Mouse (Mus musculus): ENCODE results near the gene Ppl. TPM values are rescaled to one million over a fixed set of nuclear protein-coding genes. Genes with fewer than 3 reads are reported as not detected.

Ppl gene
- polyA plus RNA-seq, 1 experiment: 0.02 TPM

GRCm38 (mm10) chr16:5086179-5086578 is 46.0 kb downstream of the Ppl start:
- H3K79me2 ChIP-seq (ENCODE audit: control insufficient read depth, insufficient read depth): no peaks in the 10 kb centered on the region
- no peak overlapping the region for H3ac ChIP-seq (ENCODE audit: control insufficient read depth, insufficient read length)
- TF ChIP-seq MYOG (IDR thresholded peaks at IDR 0.05; ENCODE audit: control insufficient read depth in 1 of 3, insufficient read depth in 1 of 3, insufficient read length in 2 of 3, low read depth in 2 of 3): no peak
- H3K4me2 ChIP-seq (ENCODE audit: low read depth): no peak overlapping the region
- H3K27me3 ChIP-seq (ENCODE audit: control insufficient read depth, insufficient read depth, insufficient read length): no peaks in the 10 kb centered on the region
- H3K36me3 ChIP-seq (ENCODE audit: control insufficient read depth, insufficient read depth): peaks cover 28% of the 10 kb centered on the region
- H3K4me3 ChIP-seq: no peak overlapping the region

GRCm38 (mm10) chr16:5085196-5085595 is 47.0 kb downstream of the Ppl start:
- no peak overlapping the region for H3K4me3 ChIP-seq
- TF ChIP-seq CEBPB (IDR thresholded peaks at IDR 0.05; ENCODE audit: insufficient read depth, poor library complexity, severe bottlenecking): no peak
- no peak for TF ChIP-seq MYOG (IDR thresholded peaks at IDR 0.05; ENCODE audit: control insufficient read depth in 1 of 3, insufficient read depth in 1 of 3, insufficient read length in 2 of 3, low read depth in 2 of 3)
- no peak for TF ChIP-seq SRF (IDR thresholded peaks at IDR 0.05; ENCODE audit: control insufficient read depth, insufficient read length, low read depth)
- no peak for TF ChIP-seq TCF12 (IDR thresholded peaks at IDR 0.05; ENCODE audit: insufficient read depth, poor library complexity, severe bottlenecking)
- TF ChIP-seq POLR2A (IDR thresholded peaks at IDR 0.05; ENCODE audit: insufficient read length, low read depth): no peak
- no peak for TF ChIP-seq USF1 (IDR thresholded peaks at IDR 0.05; ENCODE audit: low read depth)
- TF ChIP-seq POLR2AphosphoS2 (IDR thresholded peaks at IDR 0.05; ENCODE audit: insufficient read length, low read depth): no peak
- no peak overlapping the region for H3ac ChIP-seq (ENCODE audit: control insufficient read depth, insufficient read length)
- H3K79me2 ChIP-seq (ENCODE audit: control insufficient read depth, insufficient read depth): no peaks in the 10 kb centered on the region
- no peaks in the 10 kb centered on the region for H3K27me3 ChIP-seq (ENCODE audit: control insufficient read depth, insufficient read depth, insufficient read length)
- H3K4me2 ChIP-seq (ENCODE audit: low read depth): no peak overlapping the region
- H3K36me3 ChIP-seq (ENCODE audit: control insufficient read depth, insufficient read depth): peaks cover 28% of the 10 kb centered on the region

GRCm38 (mm10) chr16:5074341-5074740 is 57.9 kb downstream of the Ppl start:
- no peaks in the 10 kb centered on the region for H3K79me2 ChIP-seq (ENCODE audit: control insufficient read depth, insufficient read depth)
- peaks cover 51% of the 10 kb centered on the region for H3K36me3 ChIP-seq (ENCODE audit: control insufficient read depth, insufficient read depth)
- no peak overlapping the region for H3ac ChIP-seq (ENCODE audit: control insufficient read depth, insufficient read length)
- H3K4me3 ChIP-seq: no peak overlapping the region
- H3K27me3 ChIP-seq (ENCODE audit: control insufficient read depth, insufficient read depth, insufficient read length): no peaks in the 10 kb centered on the region
- no peak for TF ChIP-seq MYOD1 (IDR thresholded peaks at IDR 0.05; ENCODE audit: control insufficient read depth in 1 of 3, insufficient read length in 2 of 3, low read depth in 2 of 3)
- TF ChIP-seq USF1 (IDR thresholded peaks at IDR 0.05; ENCODE audit: low read depth): no peak
- H3K4me2 ChIP-seq (ENCODE audit: low read depth): no peak overlapping the region

GRCm38 (mm10) chr16:5071974-5072373 is 60.2 kb downstream of the Ppl start:
- Histone ChIP-seq H3K27me3 (ENCODE audit: control insufficient read depth, insufficient read depth, insufficient read length) (no peaks in the 10 kb centered on the region), H3ac (ENCODE audit: control insufficient read depth, insufficient read length) (no peak overlapping the region), H3K36me3 (ENCODE audit: control insufficient read depth, insufficient read depth) (peaks cover 60% of the 10 kb centered on the region), H3K4me2 (ENCODE audit: low read depth) (no peak overlapping the region), H3K79me2 (ENCODE audit: control insufficient read depth, insufficient read depth) (no peaks in the 10 kb centered on the region), H3K4me3 (no peak overlapping the region)
- no peak for TF ChIP-seq POLR2A (IDR thresholded peaks at IDR 0.05; ENCODE audit: insufficient read length, low read depth)
- no peak for TF ChIP-seq SRF (IDR thresholded peaks at IDR 0.05; ENCODE audit: control insufficient read depth, insufficient read length, low read depth)
- no peak for TF ChIP-seq TCF3 (IDR thresholded peaks at IDR 0.05; ENCODE audit: insufficient read length, low read depth)
- TF ChIP-seq CEBPB (IDR thresholded peaks at IDR 0.05; ENCODE audit: insufficient read depth, poor library complexity, severe bottlenecking): no peak
- TF ChIP-seq POLR2AphosphoS2 (IDR thresholded peaks at IDR 0.05; ENCODE audit: insufficient read length, low read depth): no peak
- TF ChIP-seq TCF12 (IDR thresholded peaks at IDR 0.05; ENCODE audit: insufficient read depth, poor library complexity, severe bottlenecking): no peak
- no peak for TF ChIP-seq MYOG (IDR thresholded peaks at IDR 0.05; ENCODE audit: control insufficient read depth in 1 of 3, insufficient read depth in 1 of 3, insufficient read length in 2 of 3, low read depth in 2 of 3)
- no peak for TF ChIP-seq REST (IDR thresholded peaks at IDR 0.05; ENCODE audit: insufficient read depth, insufficient read length)
- no peak for TF ChIP-seq MAX (IDR thresholded peaks at IDR 0.05; ENCODE audit: low read depth)
- no peak for TF ChIP-seq E2F4 (IDR thresholded peaks at IDR 0.05; ENCODE audit: insufficient read depth)
- TF ChIP-seq MYOD1 (IDR thresholded peaks at IDR 0.05; ENCODE audit: control insufficient read depth in 1 of 3, insufficient read length in 2 of 3, low read depth in 2 of 3): no peak
- TF ChIP-seq USF1 (IDR thresholded peaks at IDR 0.05; ENCODE audit: low read depth): no peak

- no peak overlapping the region for H3K4me3 ChIP-seq
- no peak overlapping the region for H3ac ChIP-seq (ENCODE audit: control insufficient read depth, insufficient read length)
- no peak overlapping the region for H3K4me2 ChIP-seq (ENCODE audit: low read depth)
- peaks cover 59% of the 10 kb centered on the region for H3K36me3 ChIP-seq (ENCODE audit: control insufficient read depth, insufficient read depth)
- H3K79me2 ChIP-seq (ENCODE audit: control insufficient read depth, insufficient read depth): no peaks in the 10 kb centered on the region
- H3K27me3 ChIP-seq (ENCODE audit: control insufficient read depth, insufficient read depth, insufficient read length): no peaks in the 10 kb centered on the region
- no peak for TF ChIP-seq USF1 (IDR thresholded peaks at IDR 0.05; ENCODE audit: low read depth)
- TF ChIP-seq MYOG (IDR thresholded peaks at IDR 0.05; ENCODE audit: control insufficient read depth in 1 of 3, insufficient read depth in 1 of 3, insufficient read length in 2 of 3, low read depth in 2 of 3): peak in 1 of 3 experiments; percentile 24
Observed at GRCm38 (mm10) chr16:5070321-5070720, 61.9 kb downstream of the Ppl start.

GRCm38 (mm10) chr16:5063472-5063871 is 68.7 kb downstream of the Ppl start:
- H3K27me3 ChIP-seq (ENCODE audit: control insufficient read depth, insufficient read depth, insufficient read length): no peaks in the 10 kb centered on the region
- peaks cover 4% of the 10 kb centered on the region for H3K79me2 ChIP-seq (ENCODE audit: control insufficient read depth, insufficient read depth)
- H3K4me3 ChIP-seq: no peak overlapping the region
- H3K4me2 ChIP-seq (ENCODE audit: low read depth): no peak overlapping the region
- H3ac ChIP-seq (ENCODE audit: control insufficient read depth, insufficient read length): no peak overlapping the region
- peaks cover 42% of the 10 kb centered on the region for H3K36me3 ChIP-seq (ENCODE audit: control insufficient read depth, insufficient read depth)
- TF ChIP-seq TCF12 (IDR thresholded peaks at IDR 0.05; ENCODE audit: insufficient read depth, poor library complexity, severe bottlenecking) (no peak), SRF (IDR thresholded peaks at IDR 0.05; ENCODE audit: control insufficient read depth, insufficient read length, low read depth) (no peak), TCF3 (IDR thresholded peaks at IDR 0.05; ENCODE audit: insufficient read length, low read depth) (no peak), MYOG (IDR thresholded peaks at IDR 0.05; ENCODE audit: control insufficient read depth in 1 of 3, insufficient read depth in 1 of 3, insufficient read length in 2 of 3, low read depth in 2 of 3) (no peak), POLR2AphosphoS2 (IDR thresholded peaks at IDR 0.05; ENCODE audit: insufficient read length, low read depth) (no peak)

Data from myocyte (in vitro differentiated cells).